ENCODE assay signal across 34 mouse cellular contexts in the genomic region with DNA sequence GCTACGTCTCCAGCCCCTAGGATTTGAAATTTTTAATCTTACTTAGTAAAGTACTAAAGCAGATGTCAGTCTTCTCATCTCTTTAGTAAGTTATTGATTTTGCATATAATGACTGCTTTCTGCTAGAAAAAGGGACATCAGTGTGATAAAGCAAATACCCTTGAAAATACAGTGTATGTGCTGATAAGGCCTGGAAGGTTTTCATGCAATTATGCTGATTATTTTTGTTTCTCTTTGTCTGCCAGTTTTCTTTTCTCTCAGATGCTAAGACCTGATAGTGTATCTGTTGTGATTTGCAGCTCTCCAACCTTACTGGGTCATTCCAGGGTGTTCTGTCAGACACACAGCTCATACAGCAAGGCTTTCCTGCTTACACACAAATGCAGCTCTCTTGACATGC.
"Had no signal": no experiment of that assay in that cellular context is flagged by ENCODE, and none has a peak within 500 bp of the region (broad histone marks: within the 10 kb centered on the region; RNA-seq: fewer than 3 reads in every experiment).

No protein-coding gene starts in this region.

- H3K9ac ChIP-seq: heart, embryonic 12.5 days; heart, embryonic 13.5 days; heart, embryonic 15.5 days; hindbrain, embryonic 12.5 days; hindbrain, embryonic 13.5 days; hindbrain, embryonic 14.5 days; hindbrain, embryonic 15.5 days; intestine, embryonic 15.5 days; kidney, embryonic 15.5 days had no signal

- H3K4me3 ChIP-seq: heart, embryonic 10.5 days; heart, embryonic 12.5 days; heart, embryonic 13.5 days; heart, embryonic 15.5 days; hindbrain, embryonic 10.5 days; hindbrain, embryonic 12.5 days; hindbrain, embryonic 13.5 days; hindbrain, embryonic 15.5 days; intestine, embryonic 15.5 days; kidney, embryonic 15.5 days; layer of hippocampus, adult 2 months had no signal

- H3K27ac ChIP-seq: heart, embryonic 10.5 days; heart, embryonic 13.5 days; heart, embryonic 15.5 days; hindbrain, embryonic 10.5 days; hindbrain, embryonic 12.5 days; hindbrain, embryonic 13.5 days; hindbrain, embryonic 14.5 days; hindbrain, embryonic 15.5 days; hindbrain, postnatal 0 days; intestine, embryonic 15.5 days; kidney, embryonic 15.5 days; kidney, postnatal 0 days; layer of hippocampus, adult 2 months had no signal

- DNase-seq: heart, postnatal 10 days; heart, postnatal 14 days; heart, postnatal 36 days; heart, postnatal 4 days; kidney, adult 11 months; kidney, adult 18-20 months; kidney, adult 2 months; kidney, adult 8-10 months; kidney, adult 9 months; kidney, postnatal 10 days; kidney, postnatal 14 days; kidney, postnatal 25 days; kidney, postnatal 4 days; layer of hippocampus, adult 9-11 months; layer of hippocampus, postnatal 36 days had no signal

- ATAC-seq: hindbrain, embryonic 16.5 days; hindbrain, postnatal 0 days; inflammation-experienced regulatory T-cells, adult 6 months; intestine, embryonic 15.5 days; intestine, embryonic 16.5 days; intestine, postnatal 0 days had no signal

- H3K27me3 ChIP-seq: heart, embryonic 15.5 days; hindbrain, embryonic 12.5 days; hindbrain, embryonic 13.5 days; hindbrain, embryonic 15.5 days; intestine, embryonic 15.5 days; kidney, embryonic 15.5 days had no signal

- H3K9me3 ChIP-seq: heart, embryonic 10.5 days; heart, embryonic 12.5 days; heart, embryonic 13.5 days; heart, embryonic 15.5 days; hindbrain, embryonic 10.5 days; hindbrain, embryonic 12.5 days; hindbrain, embryonic 13.5 days; hindbrain, embryonic 15.5 days; intestine, embryonic 15.5 days; kidney, embryonic 15.5 days had no signal

- H3K36me3 ChIP-seq: heart, embryonic 10.5 days; heart, embryonic 12.5 days; heart, embryonic 13.5 days; heart, embryonic 15.5 days; hindbrain, embryonic 10.5 days; hindbrain, embryonic 12.5 days; hindbrain, embryonic 13.5 days; hindbrain, embryonic 15.5 days; intestine, embryonic 15.5 days; kidney, embryonic 15.5 days had no signal

- H3K4me2 ChIP-seq: heart, embryonic 11.5 days; heart, embryonic 12.5 days; heart, embryonic 13.5 days; heart, embryonic 15.5 days; hindbrain, embryonic 12.5 days; hindbrain, embryonic 13.5 days; hindbrain, embryonic 14.5 days; hindbrain, embryonic 15.5 days; intestine, embryonic 15.5 days; kidney, embryonic 15.5 days had no signal
